Mouse (Mus musculus): ENCODE results near the gene Stpg4.

DNA sequence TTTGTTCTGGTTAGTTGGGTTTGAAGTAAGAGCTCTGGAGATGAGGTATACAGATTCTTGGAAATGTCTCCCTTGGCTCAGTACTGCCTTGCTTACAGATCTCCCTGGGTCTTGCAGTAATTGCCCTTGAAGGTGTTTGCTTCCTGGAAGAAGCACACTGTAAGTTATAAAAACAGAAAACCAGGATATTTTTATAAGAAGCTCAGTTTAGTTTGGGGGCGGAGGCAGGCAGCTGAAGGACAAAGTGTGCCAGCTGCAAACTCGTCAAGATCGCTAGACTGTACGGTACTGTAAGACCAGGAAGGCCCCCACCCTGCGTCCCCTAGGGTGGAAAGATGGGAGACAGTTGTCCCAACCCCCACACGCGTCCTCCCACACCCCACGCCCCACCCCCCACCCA, 47.8 kb upstream of the Stpg4 start:
- TF ChIP-seq CTCF (IDR thresholded peaks at IDR 0.05; ENCODE audit: low read depth) (no peak), EP300 (IDR thresholded peaks at IDR 0.05; ENCODE audit: low read depth) (no peak)
